Mouse (Mus musculus): ENCODE results near the gene Zfp839. TPM values are rescaled to one million over a fixed set of nuclear protein-coding genes. Genes with fewer than 3 reads are reported as not detected.
"Not testable (repeated sequence)": the region's sequence is repeated elsewhere in the genome, so short reads cannot be mapped to it uniquely, and the experiment has no call there.

Zfp839 gene
- total and polyA plus RNA-seq, 2 experiments from 2014 or later, result 2.8 to 7.0 TPM

GRCm38 (mm10) chr12:110854786-110855737 lies 5.0 kb downstream of the Zfp839 start:
- DNase-seq (ENCODE audit: low spot score) (no peak), ATAC-seq (no peak)
- Histone ChIP-seq H3K4me3 (ENCODE audit: low read length) (no peak overlapping the region), H3K9ac (replicated peaks; ENCODE audit: low read length) (no peak overlapping the region), H3K36me3 (ENCODE audit: insufficient read depth, low read length) (peaks cover 15% of the 10 kb centered on the region; the same call in 1 of the 2 replicates), H3K27ac (no peak overlapping the region), H3K4me1 (ENCODE audit: insufficient read depth, low read length) (0 out of 2 replicates have a peak, but pooled peaks cover 8% of the 10 kb centered on the region), H3K27me3 (ENCODE audit: insufficient read depth, low read length) (no peaks in the 10 kb centered on the region), H3K4me2 (ENCODE audit: low read depth, low read length) (no peak overlapping the region), H3K9me3 (ENCODE audit: low read length) (no peaks in the 10 kb centered on the region)
- no peak for TF ChIP-seq CTCF (IDR thresholded peaks at IDR 0.05; ENCODE audit: low read depth)
- 85% methylated on average over 32 of the region's 32 CpGs for WGBS

DNA sequence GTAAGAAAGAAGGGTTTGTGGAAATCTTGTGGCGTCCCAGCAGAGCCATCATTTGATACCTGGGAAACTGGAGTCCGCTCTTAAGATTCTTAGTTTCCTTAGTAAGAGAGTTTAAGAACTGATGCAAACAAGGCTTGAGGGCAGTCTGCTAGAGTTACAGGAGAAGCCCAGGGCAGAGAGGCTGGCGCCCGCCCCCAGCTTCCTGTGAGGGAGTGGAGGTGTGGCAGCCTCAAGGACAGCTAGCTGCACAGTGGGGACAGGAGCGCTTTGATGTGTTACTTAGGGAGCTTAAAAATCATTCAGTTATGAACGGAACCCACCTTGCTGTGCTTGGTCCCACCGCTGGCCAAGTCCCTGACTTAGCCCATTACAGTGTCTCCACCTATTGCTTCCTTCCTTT lies 7.1 kb downstream of the Zfp839 start:
- Histone ChIP-seq H3K4me1 (ENCODE audit: insufficient read depth, low read length) (no peaks in the 10 kb centered on the region), H3K4me3 (ENCODE audit: low read length) (no peak overlapping the region), H3K36me3 (ENCODE audit: insufficient read depth, low read length) (peaks cover 21% of the 10 kb centered on the region; the same call in 1 of the 2 replicates), H3K27ac (no peak overlapping the region), H3K4me2 (ENCODE audit: low read depth, low read length) (no peak overlapping the region), H3K9me3 (ENCODE audit: low read length) (no peaks in the 10 kb centered on the region), H3K27me3 (ENCODE audit: insufficient read depth, low read length) (no peaks in the 10 kb centered on the region), H3K9ac (replicated peaks; ENCODE audit: low read length) (no peak overlapping the region)
- WGBS, result 91% methylated on average over 7 of the region's 7 CpGs
- DNase-seq (ENCODE audit: low spot score) (no peak), ATAC-seq (no peak)
- no peak for TF ChIP-seq CTCF (IDR thresholded peaks at IDR 0.05; ENCODE audit: low read depth)

GRCm38 (mm10) chr12:110858681-110859080 lies 8.6 kb downstream of the Zfp839 start:
- WGBS, result 93% methylated on average over 15 of the region's 15 CpGs

GRCm38 (mm10) chr12:110860293-110860692 lies 10.2 kb downstream of the Zfp839 start:
- Histone ChIP-seq H3K4me1 (ENCODE audit: insufficient read depth, low read length) (no peaks in the 10 kb centered on the region), H3K36me3 (ENCODE audit: insufficient read depth, low read length) (peaks cover 23% of the 10 kb centered on the region), H3K4me3 (ENCODE audit: low read length) (no peak overlapping the region), H3K9me3 (ENCODE audit: low read length) (no peaks in the 10 kb centered on the region), H3K4me2 (ENCODE audit: low read depth, low read length) (no peak overlapping the region), H3K9ac (replicated peaks; ENCODE audit: low read length) (no peak overlapping the region), H3K27me3 (ENCODE audit: insufficient read depth, low read length) (no peaks in the 10 kb centered on the region), H3K27ac (no peak overlapping the region)
- no peak for TF ChIP-seq CTCF (IDR thresholded peaks at IDR 0.05; ENCODE audit: low read depth)
- ATAC-seq, result no peak
- DNase-seq (ENCODE audit: low spot score), result no peak

More at GRCm38 (mm10) chr12:110858681-110859080, 8.6 kb downstream of the Zfp839 start:
- H3K27me3 ChIP-seq (ENCODE audit: insufficient read depth, low read length); H3K4me2 ChIP-seq (ENCODE audit: low read depth, low read length); H3K9me3 ChIP-seq (ENCODE audit: low read length); DNase-seq (ENCODE audit: low spot score); H3K9ac ChIP-seq (replicated peaks; ENCODE audit: low read length); H3K4me1 ChIP-seq (ENCODE audit: insufficient read depth, low read length); H3K27ac ChIP-seq; H3K4me3 ChIP-seq (ENCODE audit: low read length); ATAC-seq: not testable (repeated sequence)
- peaks cover 21% of the 10 kb centered on the region; the same call in 1 of the 2 replicates for H3K36me3 ChIP-seq (ENCODE audit: insufficient read depth, low read length)

GRCm38 (mm10) chr12:110861256-110861655 lies 11.2 kb downstream of the Zfp839 start:
- Histone ChIP-seq H3K9me3 (ENCODE audit: low read length) (no peaks in the 10 kb centered on the region), H3K4me1 (ENCODE audit: insufficient read depth, low read length) (no peaks in the 10 kb centered on the region), H3K4me2 (ENCODE audit: low read depth, low read length) (no peak overlapping the region), H3K9ac (replicated peaks; ENCODE audit: low read length) (no peak overlapping the region), H3K36me3 (ENCODE audit: insufficient read depth, low read length) (peaks cover 14% of the 10 kb centered on the region), H3K4me3 (ENCODE audit: low read length) (no peak overlapping the region), H3K27ac (no peak overlapping the region), H3K27me3 (ENCODE audit: insufficient read depth, low read length) (no peaks in the 10 kb centered on the region)
- no peak for ATAC-seq
- no peak for TF ChIP-seq CTCF (IDR thresholded peaks at IDR 0.05; ENCODE audit: low read depth)
- DNase-seq (ENCODE audit: low spot score), result no peak
- 52% methylated on average over 7 of the region's 7 CpGs for WGBS

DNA sequence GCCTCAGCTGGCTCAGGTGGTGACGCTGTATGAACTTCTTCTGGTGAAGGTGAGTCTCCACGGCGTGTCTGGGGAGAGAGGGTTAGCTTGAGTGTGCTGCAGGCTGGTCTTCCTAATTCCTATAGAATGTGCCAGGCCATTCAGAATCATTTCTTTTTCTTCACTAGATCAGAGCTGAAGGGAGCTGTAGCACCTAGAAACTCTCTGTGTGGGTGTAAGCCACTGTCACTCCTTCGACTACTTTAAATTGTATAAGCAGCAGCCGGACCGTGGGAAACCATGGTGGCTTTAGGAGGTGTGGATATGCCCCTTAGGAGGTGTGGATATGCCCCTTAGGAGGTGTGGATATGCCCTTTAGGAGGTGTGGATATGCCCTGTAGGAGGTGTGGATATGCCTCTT lies 14.0 kb downstream of the Zfp839 start:
- Histone ChIP-seq H3K4me1 (ENCODE audit: insufficient read depth, low read length) (no peaks in the 10 kb centered on the region), H3K4me2 (ENCODE audit: low read depth, low read length) (no peak overlapping the region), H3K27me3 (ENCODE audit: insufficient read depth, low read length) (no peaks in the 10 kb centered on the region), H3K9me3 (ENCODE audit: low read length) (no peaks in the 10 kb centered on the region), H3K9ac (replicated peaks; ENCODE audit: low read length) (no peak overlapping the region), H3K4me3 (ENCODE audit: low read length) (no peak overlapping the region), H3K27ac (no peak overlapping the region), H3K36me3 (ENCODE audit: insufficient read depth, low read length) (peaks cover 21% of the 10 kb centered on the region)
- ATAC-seq (no peak), DNase-seq (ENCODE audit: low spot score) (no peak)
- 95% methylated on average over 6 of the region's 6 CpGs for WGBS
- no peak for TF ChIP-seq CTCF (IDR thresholded peaks at IDR 0.05; ENCODE audit: low read depth)

DNA sequence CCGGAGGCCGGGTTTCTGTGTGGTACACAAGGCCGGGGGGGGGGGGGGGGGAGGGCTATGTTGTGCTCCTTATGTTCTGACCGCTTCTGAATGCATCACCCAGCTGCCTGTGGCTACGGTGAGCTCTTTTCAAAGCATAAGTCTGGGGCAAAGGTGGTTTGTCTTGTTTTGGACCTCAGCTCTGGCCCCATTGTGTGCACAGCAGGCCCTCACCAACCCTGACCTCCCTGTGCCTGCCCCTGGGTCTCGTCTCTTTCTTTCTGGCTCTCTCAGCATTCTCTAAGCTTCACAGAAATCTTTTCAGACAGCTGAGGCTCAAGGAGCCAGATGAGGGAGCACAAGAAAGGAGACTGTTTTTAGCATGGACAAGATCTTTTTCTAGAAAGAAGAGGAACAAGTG lies 15.5 kb downstream of the Zfp839 start:
- 27% methylated on average over 6 of the region's 6 CpGs for WGBS
- Histone ChIP-seq H3K27me3 (ENCODE audit: insufficient read depth, low read length) (no peaks in the 10 kb centered on the region), H3K4me1 (ENCODE audit: insufficient read depth, low read length) (no peaks in the 10 kb centered on the region), H3K9ac (replicated peaks; ENCODE audit: low read length) (no peak overlapping the region), H3K27ac (no peak overlapping the region), H3K4me3 (ENCODE audit: low read length) (no peak overlapping the region), H3K4me2 (ENCODE audit: low read depth, low read length) (no peak overlapping the region), H3K9me3 (ENCODE audit: low read length) (no peaks in the 10 kb centered on the region), H3K36me3 (ENCODE audit: insufficient read depth, low read length) (peaks cover 30% of the 10 kb centered on the region)
- ATAC-seq, result no peak
- TF ChIP-seq CTCF (IDR thresholded peaks at IDR 0.05; ENCODE audit: low read depth), result no peak
- no peak for DNase-seq (ENCODE audit: low spot score)

Measured in hindbrain, postnatal 0 days (tissue).